Mouse (Mus musculus) G1E (cell line): ENCODE measurements around the gene Wnk2.

Experiments used
- CTCF ChIP-seq: IDR thresholded peaks from 2 replicates; pipeline ENCODE4 v1.5.1; 2012; ENCODE audit warnings: low read depth, low read length, inconsistent platforms, mixed read lengths
- GATA1 ChIP-seq: IDR thresholded peaks from 2 replicates; pipeline ENCODE4 v1.6.1; 2012; ENCODE audit warnings: borderline replicate concordance, low read length, inconsistent platforms, mixed read lengths
- GATA2 ChIP-seq: IDR thresholded peaks from 2 replicates; pipeline ENCODE4 v1.6.1; 2012; ENCODE audit warnings: low read depth, low read length, inconsistent platforms, borderline replicate concordance
- POLR2AphosphoS5 ChIP-seq: IDR thresholded peaks from 2 replicates; pipeline ENCODE4 v1.6.1; 2012; ENCODE audit warnings: low read depth, low read length, inconsistent platforms; ENCODE audit not compliant: insufficient replicate concordance
- TAL1 ChIP-seq: conservative IDR thresholded peaks from 2 replicates; pipeline ENCODE4 v1.6.1; 2012; ENCODE audit warnings: low read depth, low read length, inconsistent platforms, mixed read lengths

GRCm38 (mm10) chr13:49140567-49140966 lies 7.2 kb downstream of the Wnk2 start:
- TF ChIP-seq TAL1 = no peak
- TF ChIP-seq GATA1 = no peak
- no peak for TF ChIP-seq CTCF
- no peak for TF ChIP-seq GATA2
- TF ChIP-seq POLR2AphosphoS5 = no peak
